Mouse (Mus musculus) heart, embryonic 15.5 days (tissue): ENCODE measurements around the gene Rplp0. TPM values are rescaled to one million over a fixed set of nuclear protein-coding genes. Genes with fewer than 3 reads are reported as not detected.

Source experiments
- ATAC-seq: fragments of 200-750 bp; cut with Nextera tagmentation; replicated peaks from 2 replicates; pipeline ENCODE4 v1.8.0; 2017; ENCODE audit warnings: low read depth, moderate TSS enrichment; ENCODE audit not compliant: insufficient number of reproducible peaks, insufficient read depth, low FRiP score
- H3K27ac ChIP-seq: fragments of 300-500 bp; sonication (generic); 2 replicates; pipeline ENCODE4 v1.5.1; 2015; ENCODE audit warnings: mild to moderate bottlenecking, inconsistent platforms
- H3K27me3 ChIP-seq: fragments of 300-500 bp; sonication (generic); 2 replicates; pipeline ENCODE4 v1.6.1; 2015; ENCODE audit warnings: inconsistent platforms
- H3K36me3 ChIP-seq: fragments of 300-500 bp; sonication (generic); 2 replicates; pipeline ENCODE4 v1.6.1; 2015; ENCODE audit warnings: mild to moderate bottlenecking, inconsistent platforms
- H3K4me1 ChIP-seq: fragments of 300-500 bp; sonication (generic); replicated peaks from 2 replicates; pipeline ENCODE4 v1.6.1; 2015; ENCODE audit warnings: inconsistent platforms
- H3K4me2 ChIP-seq: fragments of 300-500 bp; sonication (generic); 2 replicates; pipeline ENCODE4 v1.6.1; 2015; ENCODE audit warnings: inconsistent platforms, mild to moderate bottlenecking, moderate library complexity
- H3K4me3 ChIP-seq: fragments of 300-500 bp; sonication (generic); 2 replicates; pipeline ENCODE4 v1.5.1; 2015; ENCODE audit warnings: mild to moderate bottlenecking, inconsistent platforms
- H3K9ac ChIP-seq: fragments of 300-500 bp; sonication (generic); 2 replicates; pipeline ENCODE4 v1.6.1; 2015; ENCODE audit warnings: mild to moderate bottlenecking, inconsistent platforms
- H3K9me3 ChIP-seq: fragments of 300-500 bp; sonication (generic); replicated peaks from 2 replicates; pipeline ENCODE4 v1.6.1; 2016; ENCODE audit warnings: inconsistent platforms
- WGBS: fragments of 180-500 bp; shearing (Covaris S2); methylation state at CpG from one replicate; pipeline ENCODE4 v1.1.7; 2015; ENCODE audit warnings: mixed read lengths; 5-methylcytosine and 5-hydroxymethylcytosine counted together
- microRNA-seq: library from miRNA; unstranded; fragments of <30 nt; microRNA quantifications from one replicate; pipeline ENCODE4, GENCODE M21; 2016
- polyA plus RNA-seq: library from polyadenylated mRNA; unstranded; fragments of >200 nt; fragmentation: Nextera tagmentation; extraction: Ambion mirVana; gene quantifications from 2 replicates; pipeline ENCODE4 v1.2.1, GENCODE M21; 2015

Gene Rplp0
- polyA plus RNA-seq, 1 experiment from 2014 or later = 925 TPM

- Histone ChIP-seq H3K36me3 (peaks cover 96% of the 10 kb centered on the region), H3K4me3 (no peak overlapping the region), H3K4me2 (no peak overlapping the region), H3K9ac (no peak overlapping the region), H3K27me3 (no peaks in the 10 kb centered on the region), H3K4me1 (peaks cover 11% of the 10 kb centered on the region; the same call in 1 of the 2 replicates), H3K9me3 (no peaks in the 10 kb centered on the region), H3K27ac (no peak overlapping the region)
- 78% methylated on average over 11 of the region's 11 CpGs for WGBS
- ATAC-seq = no peak
Measured at GRCm38 (mm10) chr5:115591028-115591427, 31.8 kb downstream of the Rplp0 start.

- peaks cover 94% of the 10 kb centered on the region for H3K36me3 ChIP-seq
- H3K4me2 ChIP-seq = no peak overlapping the region
- 91% methylated on average over 2 of the region's 2 CpGs for WGBS
- H3K9me3 ChIP-seq = no peaks in the 10 kb centered on the region
- no peak overlapping the region for H3K4me3 ChIP-seq
- peaks cover 11% of the 10 kb centered on the region; the same call in 1 of the 2 replicates for H3K4me1 ChIP-seq
- H3K27ac ChIP-seq = no peak overlapping the region
- no peak overlapping the region for H3K9ac ChIP-seq
- ATAC-seq = no peak
- H3K27me3 ChIP-seq = no peaks in the 10 kb centered on the region
Measured at GRCm38 (mm10) chr5:115591506-115591905, 32.2 kb downstream of the Rplp0 start.

GRCm38 (mm10) chr5:115603561-115603960, 44.3 kb downstream of the Rplp0 start:
- no peaks in the 10 kb centered on the region for H3K4me1 ChIP-seq
- WGBS = 96% methylated on average over 6 of the region's 6 CpGs
- H3K27me3 ChIP-seq = no peaks in the 10 kb centered on the region
- no peak overlapping the region for H3K4me2 ChIP-seq
- no peak overlapping the region for H3K27ac ChIP-seq
- ATAC-seq = no peak
- H3K36me3 ChIP-seq = peaks cover 87% of the 10 kb centered on the region
- H3K9ac ChIP-seq = no peak overlapping the region
- no peaks in the 10 kb centered on the region for H3K9me3 ChIP-seq
- no peak overlapping the region for H3K4me3 ChIP-seq

- Histone ChIP-seq H3K9me3 (no peaks in the 10 kb centered on the region), H3K9ac (no peak overlapping the region), H3K4me2 (no peak overlapping the region), H3K36me3 (peaks cover 97% of the 10 kb centered on the region), H3K27me3 (no peaks in the 10 kb centered on the region), H3K4me3 (no peak overlapping the region), H3K4me1 (peaks cover 2% of the 10 kb centered on the region; the same call in 1 of the 2 replicates), H3K27ac (no peak overlapping the region)
- WGBS = 88% methylated on average over 11 of the region's 11 CpGs
- ATAC-seq = no peak
Measured at GRCm38 (mm10) chr5:115611566-115611965, 52.3 kb downstream of the Rplp0 start.

Small RNAs within 50 kb of the gene (microRNA-seq; reads per million reads assigned to microRNA genes)
- not detected for gene Mir7029

Other genes with a start within 250 kb of the Rplp0 start
- gene Srsf9, start 232.3 kb upstream of the Rplp0 start, polyA plus RNA-seq = 99.0 and 118 TPM in 2 replicates
- gene Gatc, start 218.3 kb upstream of the Rplp0 start, polyA plus RNA-seq = 21.5 and 23.7 TPM in 2 replicates
- 35.2 and 39.2 TPM in 2 replicates for gene Triap1, start 218.2 kb upstream of the Rplp0 start, polyA plus RNA-seq
- gene Cox6a1, start 210.5 kb upstream of the Rplp0 start, polyA plus RNA-seq = 1,326 and 1,479 TPM in 2 replicates
- 2.0 and 3.5 TPM in 2 replicates for gene Msi1, start 129.9 kb upstream of the Rplp0 start, polyA plus RNA-seq
- 0.32 and 0.52 TPM in 2 replicates for gene Pla2g1b, start 93.2 kb upstream of the Rplp0 start, polyA plus RNA-seq
- 20.9 TPM in 2 replicates for gene Sirt4, start 74.7 kb upstream of the Rplp0 start, polyA plus RNA-seq
- 33.5 and 46.2 TPM in 2 replicates for gene Pxn, start 52.8 kb upstream of the Rplp0 start, polyA plus RNA-seq
- 20.9 and 28.8 TPM in 2 replicates for gene Gcn1l1, start 5.8 kb downstream of the Rplp0 start, polyA plus RNA-seq
- 13.7 and 15.0 TPM in 2 replicates for gene Rab35, start 72.4 kb downstream of the Rplp0 start, polyA plus RNA-seq
- 6.6 and 10.1 TPM in 2 replicates for gene Bicdl1, start 172.2 kb downstream of the Rplp0 start, polyA plus RNA-seq